Mouse (Mus musculus) 416B (cell line): ENCODE measurements around the gene Hsph1.

Experiments used
- DNase-seq: peaks from one replicate; pipeline ENCODE4 v3.0.0; 2011; ENCODE audit warnings: low read depth

Hsph1 gene

DNA sequence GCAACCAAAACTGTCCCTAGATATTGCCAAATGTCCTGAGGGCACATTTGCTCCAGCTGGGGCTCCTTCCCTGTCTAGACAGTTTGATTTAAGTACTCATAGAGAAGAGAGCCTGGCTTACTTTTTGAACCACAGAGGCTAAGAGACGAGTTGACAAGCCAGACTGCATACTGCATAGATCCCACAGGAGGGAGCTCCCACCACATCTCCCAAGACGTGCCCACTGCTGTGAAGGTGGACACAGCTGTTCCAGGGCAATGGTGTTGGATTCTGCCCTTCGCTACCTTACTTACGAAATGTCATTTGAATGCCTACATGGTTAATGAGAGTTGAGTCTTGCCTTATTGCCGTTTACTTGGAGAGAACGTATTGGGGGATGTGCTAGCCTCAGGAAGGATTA lies 6.2 kb upstream of the Hsph1 start:
- peak; percentile 58 for DNase-seq

- peak; percentile 89 for DNase-seq
Observed at GRCm38 (mm10) chr5:149641277-149641892, 5.2 kb upstream of the Hsph1 start.

- peak; percentile 15 for DNase-seq
Observed at GRCm38 (mm10) chr5:149637306-149637705, 1.1 kb upstream of the Hsph1 start.

GRCm38 (mm10) chr5:149635556-149635955 lies 620 bp downstream of the Hsph1 start:
- DNase-seq, result peak; percentile 41

DNA sequence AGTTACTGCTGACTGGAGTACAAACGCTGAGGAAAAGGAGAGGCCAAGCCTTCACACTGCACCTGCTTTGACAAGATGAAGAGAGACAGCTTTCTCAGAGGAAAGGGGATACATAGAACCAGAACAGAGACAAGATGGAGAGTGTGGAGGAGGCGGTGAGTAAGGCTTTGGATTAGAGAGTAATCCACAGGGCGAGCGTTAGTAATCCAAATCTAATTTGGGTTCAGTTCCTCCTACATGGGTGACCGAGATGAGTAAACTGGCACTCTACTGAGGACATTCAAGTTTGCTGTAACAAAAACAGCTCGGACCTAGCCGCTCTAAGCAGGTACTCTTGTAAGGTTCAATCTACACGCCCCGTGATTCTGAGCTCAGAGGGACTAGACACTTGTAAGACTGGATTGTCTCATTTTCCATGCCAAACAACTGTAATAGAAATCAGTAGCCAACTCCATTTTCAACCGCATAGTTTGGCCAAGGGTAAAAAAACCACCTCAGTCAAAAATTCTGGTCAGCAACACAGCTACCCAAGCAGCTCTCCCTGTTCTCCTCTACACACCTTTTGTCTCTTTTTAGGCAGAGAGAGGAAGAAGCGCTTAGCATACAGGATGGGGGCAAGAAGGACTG lies 1.7 kb downstream of the Hsph1 start:
- no peak for DNase-seq

DNA sequence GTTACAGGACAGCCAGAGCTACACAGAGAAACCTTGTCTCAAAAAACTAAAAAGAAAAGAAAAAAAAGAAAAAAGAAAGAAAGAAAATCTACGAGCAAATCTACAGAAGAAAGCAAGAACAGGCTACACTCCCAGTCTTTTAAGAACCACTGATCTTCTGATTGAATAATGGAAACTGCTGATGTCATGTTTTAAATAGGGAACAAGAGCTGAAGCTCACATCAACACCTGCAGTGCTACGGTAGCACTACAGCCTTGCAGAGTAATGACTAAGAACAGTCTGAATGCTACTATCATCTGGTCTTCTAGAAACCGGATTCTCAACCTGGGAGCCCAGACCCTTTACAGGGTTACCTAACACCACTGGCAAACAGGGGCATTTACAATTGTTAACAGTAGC lies 10.6 kb downstream of the Hsph1 start:
- peak; percentile 28 for DNase-seq

DNA sequence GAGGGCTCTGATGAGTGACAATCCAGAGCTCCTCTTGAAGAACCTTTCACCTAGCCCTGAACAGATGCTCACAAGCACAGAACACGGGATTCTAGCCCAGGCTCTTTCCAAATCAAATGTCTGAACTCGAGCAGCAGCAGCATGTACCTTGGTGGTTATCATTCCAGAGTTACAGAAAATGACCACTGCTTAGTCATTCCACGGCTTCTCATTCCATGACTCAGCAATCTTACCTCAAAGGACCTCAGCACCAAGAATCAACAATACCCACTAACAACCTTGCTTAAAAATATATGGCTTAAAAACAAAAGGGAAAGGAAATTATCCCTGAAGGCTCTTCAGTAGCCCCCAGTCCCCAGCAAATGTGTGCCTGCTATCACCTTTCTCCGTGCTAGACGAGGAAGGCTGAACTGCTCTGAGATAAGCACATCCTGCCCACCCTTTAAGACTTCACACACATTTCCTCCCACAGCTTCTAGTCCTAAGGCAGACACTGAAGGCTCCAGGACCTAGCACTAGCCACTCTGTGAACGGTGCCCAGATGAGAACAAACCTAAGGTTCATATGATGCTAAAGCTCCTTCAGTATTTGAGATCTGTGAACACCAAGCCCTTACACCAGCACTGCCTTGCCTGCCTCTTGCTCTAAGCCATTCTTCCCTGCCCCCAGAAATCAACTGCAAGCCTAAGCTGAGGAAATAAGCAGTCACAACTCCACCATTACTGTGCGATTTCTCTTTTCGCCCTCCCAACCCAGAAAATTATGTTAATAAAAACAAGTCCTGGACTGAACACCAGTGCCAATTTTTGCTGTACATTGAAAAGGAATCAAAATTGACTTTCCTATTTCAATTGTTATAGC lies 12.1 kb downstream of the Hsph1 start:
- DNase-seq, result peak; percentile 79

DNA sequence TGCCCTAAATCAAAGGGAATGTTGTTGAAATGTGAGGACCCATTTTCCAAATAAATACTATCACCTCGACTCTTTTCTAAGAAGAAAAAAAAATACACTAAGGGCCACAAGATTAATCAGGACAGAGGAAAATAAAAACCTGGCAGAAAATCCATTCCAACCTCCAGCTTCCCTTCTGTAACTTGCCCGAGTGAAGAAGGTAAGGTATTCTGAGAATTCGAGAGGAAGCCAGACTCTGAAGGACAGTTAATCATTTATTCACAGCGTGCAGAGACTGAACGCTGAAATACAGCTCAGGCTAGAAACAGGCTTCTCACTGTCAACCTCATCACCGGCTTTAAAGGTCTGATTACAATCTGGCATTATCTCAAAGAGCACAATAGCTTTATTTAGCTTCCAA lies 13.5 kb downstream of the Hsph1 start:
- DNase-seq, result no peak

DNA sequence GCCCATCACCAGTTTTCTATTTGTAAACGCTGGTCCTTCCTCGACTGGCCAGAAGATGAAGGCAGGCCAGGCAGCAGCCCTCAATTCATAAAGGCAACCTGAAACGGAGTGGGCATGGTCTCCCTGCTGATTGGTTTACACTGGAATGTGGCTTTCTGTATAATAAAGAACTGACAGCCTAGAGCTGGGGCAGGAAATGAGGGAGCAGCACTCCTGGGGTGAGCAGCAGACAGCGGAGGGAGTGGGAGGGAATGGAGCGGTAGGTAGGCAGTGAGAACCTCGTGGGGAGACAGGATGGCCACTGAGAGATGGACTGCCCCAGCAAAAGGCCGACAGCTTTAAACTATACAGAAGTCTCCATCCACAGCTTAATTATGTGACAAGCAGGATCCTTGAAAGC lies 14.0 kb downstream of the Hsph1 start:
- DNase-seq, result no peak

GRCm38 (mm10) chr5:149617776-149618425 lies 18.3 kb downstream of the Hsph1 start:
- peak; percentile 72 for DNase-seq

DNA sequence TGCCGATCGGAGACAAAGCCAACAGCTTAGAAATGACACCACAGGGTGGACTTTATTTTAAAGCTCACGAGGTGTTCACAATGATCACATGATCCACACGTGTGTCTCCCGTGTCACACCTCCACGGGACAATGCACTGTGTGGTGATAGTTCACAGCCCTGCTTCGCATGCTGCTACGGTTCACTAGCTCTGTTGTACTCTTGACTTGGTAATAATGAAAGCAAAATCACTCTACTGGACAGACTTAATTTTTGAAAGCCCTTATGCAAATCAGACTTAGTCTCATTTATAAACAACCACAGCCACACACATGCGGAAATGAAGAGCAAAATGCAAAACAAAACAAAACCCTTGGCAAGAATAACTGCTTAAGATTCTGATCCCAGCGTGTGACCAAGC lies 19.4 kb downstream of the Hsph1 start:
- no peak for DNase-seq

GRCm38 (mm10) chr5:149616138-149616537 lies 20.0 kb downstream of the Hsph1 start:
- DNase-seq, result no peak

- DNase-seq, result no peak
Observed at GRCm38 (mm10) chr5:149612740-149613139, 23.4 kb downstream of the Hsph1 start.

DNA sequence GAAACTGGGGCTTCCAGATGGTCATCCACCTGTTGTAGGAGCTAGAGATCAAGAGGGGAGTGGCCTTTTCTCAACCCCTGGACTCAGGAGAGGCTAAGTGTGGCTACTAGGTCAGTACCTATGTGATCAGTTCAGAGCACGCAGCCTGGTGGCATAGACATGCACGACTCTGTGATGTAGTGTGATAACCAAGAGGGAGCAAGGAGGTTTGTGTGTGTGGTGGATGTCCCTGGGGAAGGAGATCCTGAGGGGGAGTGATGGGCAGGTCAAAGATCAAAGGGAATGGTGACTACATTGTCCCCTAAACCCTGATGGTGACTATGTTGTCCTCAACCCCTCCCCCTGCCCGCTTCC lies 24.0 kb downstream of the Hsph1 start:
- DNase-seq, result no peak

DNA sequence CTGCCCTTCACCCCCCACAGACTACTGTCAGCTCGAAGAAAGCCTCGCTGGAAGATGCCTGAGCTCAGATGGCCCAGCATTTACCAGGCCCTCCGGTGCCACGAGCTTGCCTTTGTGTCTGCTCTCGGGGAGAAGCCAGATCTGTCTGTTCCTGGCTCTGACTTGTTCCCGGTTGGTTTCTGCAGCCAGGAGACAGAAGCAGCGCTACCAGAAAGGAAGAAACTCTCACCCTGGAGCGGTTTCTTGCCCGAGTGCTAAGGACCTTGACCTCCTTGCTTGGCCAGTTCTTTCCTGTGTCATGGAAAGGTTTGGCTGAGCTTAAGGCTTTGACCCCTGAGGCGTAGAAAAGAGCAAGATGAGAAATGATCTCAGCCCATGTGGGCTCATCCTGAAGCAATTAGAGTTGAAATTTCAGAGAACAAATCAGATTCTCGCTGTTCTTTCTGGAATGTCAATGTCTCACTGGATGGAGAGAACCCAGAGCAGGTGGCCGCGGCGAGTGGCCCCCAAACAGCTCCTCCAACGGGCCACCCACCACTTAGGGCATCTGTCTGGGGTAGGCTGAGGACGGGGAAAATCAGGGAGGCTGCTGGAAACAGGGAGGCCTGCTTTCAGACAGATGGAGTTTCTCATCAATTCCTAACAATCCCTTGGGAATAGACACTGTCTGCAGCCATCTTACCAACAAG lies 24.6 kb downstream of the Hsph1 start:
- no peak for DNase-seq

- DNase-seq, result no peak
Observed at GRCm38 (mm10) chr5:149607083-149607720, 29.0 kb downstream of the Hsph1 start.

- no peak for DNase-seq
Observed at GRCm38 (mm10) chr5:149603241-149603640, 32.9 kb downstream of the Hsph1 start.

DNA sequence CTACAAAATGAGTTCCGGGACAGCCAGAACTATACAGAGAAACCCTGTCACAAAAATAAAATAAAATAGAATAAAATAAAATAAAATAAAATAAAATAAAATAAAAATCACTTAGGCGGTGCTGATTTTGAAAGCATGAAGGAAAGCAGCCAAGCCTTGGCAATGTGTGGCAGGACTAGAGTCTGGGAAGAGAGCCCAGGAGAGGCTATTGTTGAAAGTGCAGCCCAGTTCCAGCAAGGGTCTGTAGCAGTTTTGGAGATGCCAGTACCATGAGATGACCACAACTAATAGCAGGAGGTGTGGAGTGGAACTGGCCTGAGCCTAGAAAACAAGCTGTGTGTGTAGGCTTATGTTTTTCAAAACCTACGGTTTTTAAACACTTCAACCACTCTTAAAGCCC lies 34.2 kb downstream of the Hsph1 start:
- DNase-seq, result no peak

- DNase-seq, result no peak
Observed at GRCm38 (mm10) chr5:149597351-149597750, 38.8 kb downstream of the Hsph1 start.

GRCm38 (mm10) chr5:149594215-149594614 lies 42.0 kb downstream of the Hsph1 start:
- no peak for DNase-seq

- no peak for DNase-seq
Observed at GRCm38 (mm10) chr5:149589932-149590331, 46.2 kb downstream of the Hsph1 start.
